Mouse (Mus musculus) thymus, postnatal 25 days (tissue): ENCODE data around the gene Cand2.
A peak's percentile ranks its signal among the peaks of the same experiment; 100 is the strongest.

Experiments used
- DNase-seq: peaks from one replicate; pipeline ENCODE4 v3.0.0; 2022

Gene Cand2

GRCm38 (mm10) chr6:115775838-115776237 lies 1.5 kb downstream of the Cand2 start:
- no peak for DNase-seq

GRCm38 (mm10) chr6:115776363-115776762 lies 2.0 kb downstream of the Cand2 start:
- DNase-seq = no peak

DNA sequence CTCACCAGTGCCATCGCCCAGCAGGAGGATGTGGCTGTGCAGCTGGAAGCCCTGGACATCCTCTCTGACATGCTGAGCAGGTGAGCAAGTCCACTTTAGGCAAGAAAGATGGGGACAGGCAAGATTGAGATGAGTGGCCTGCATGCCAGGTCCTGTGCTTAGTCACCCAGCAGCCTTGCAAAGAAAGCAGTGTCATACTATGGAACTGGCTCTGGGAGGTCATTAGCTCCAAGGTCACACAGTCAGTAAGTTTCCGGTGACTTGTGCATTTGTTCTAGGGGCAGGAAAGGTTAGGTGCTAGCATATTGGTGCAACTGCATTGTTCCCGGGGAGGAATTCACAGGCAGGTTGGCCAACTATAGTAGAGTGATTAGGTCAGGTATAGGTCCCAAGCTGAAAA lies 8.4 kb downstream of the Cand2 start:
- DNase-seq = no peak

GRCm38 (mm10) chr6:115791016-115791415 lies 16.7 kb downstream of the Cand2 start:
- DNase-seq = no peak

DNA sequence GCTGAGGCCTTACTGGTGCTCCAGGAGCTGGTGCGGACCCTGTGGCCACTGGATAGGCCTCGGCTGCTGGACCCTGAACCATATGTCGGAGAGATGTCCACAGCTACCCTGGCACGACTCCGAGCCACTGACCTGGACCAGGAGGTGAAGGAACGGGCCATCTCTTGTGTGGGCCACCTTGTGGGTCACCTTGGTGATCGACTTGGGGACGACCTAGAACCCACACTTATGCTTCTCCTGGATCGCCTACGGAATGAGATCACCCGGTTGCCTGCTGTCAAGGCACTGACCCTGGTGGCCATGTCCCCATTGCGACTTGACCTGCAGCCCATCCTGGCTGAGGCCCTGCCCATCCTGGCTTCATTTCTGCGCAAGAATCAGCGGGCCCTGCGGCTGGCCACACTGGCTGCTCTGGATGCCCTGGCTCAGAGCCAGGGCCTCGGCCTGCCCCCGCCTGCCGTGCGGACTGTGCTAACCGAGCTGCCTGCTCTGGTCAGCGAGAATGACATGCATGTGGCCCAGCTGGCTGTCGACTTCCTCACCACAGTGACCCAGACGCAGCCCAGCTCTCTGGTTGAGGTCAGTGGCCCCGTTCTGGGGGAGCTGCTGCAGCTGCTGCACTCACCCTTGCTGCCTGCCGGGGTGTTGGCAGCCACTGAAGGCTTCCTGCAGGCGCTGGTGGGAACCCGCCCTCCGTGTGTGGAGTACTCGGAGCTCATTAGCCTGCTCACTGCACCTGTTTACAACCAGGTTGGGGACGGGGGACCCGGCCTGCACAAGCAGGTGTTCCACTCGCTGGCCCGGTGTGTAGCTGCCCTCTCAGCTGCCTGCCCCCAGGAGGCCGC lies 17.7 kb downstream of the Cand2 start:
- peak; percentile 32 for DNase-seq

DNA sequence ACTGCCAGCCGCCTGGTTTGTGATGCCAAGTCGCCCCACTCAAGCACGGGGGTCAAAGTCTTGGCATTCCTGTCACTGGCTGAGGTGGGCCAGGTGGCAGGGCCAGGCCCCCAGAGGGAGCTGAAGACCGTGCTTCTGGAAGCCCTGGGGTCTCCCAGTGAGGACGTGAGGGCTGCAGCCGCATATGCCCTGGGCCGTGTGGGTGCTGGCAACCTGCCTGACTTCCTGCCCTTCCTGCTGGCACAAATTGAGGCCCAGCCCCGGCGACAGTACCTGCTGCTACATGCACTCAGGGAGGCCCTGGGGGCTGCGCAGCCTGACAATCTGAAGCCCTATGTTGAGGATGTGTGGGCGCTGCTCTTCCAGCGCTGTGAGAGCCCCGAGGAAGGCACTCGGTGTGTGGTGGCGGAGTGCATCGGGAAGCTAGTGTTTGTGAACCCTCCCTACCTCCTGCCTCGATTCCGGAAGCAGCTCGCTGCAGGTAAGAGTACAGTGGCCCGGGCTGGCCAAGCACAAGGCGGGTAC lies 18.4 kb downstream of the Cand2 start:
- peak; percentile 44 for DNase-seq

DNA sequence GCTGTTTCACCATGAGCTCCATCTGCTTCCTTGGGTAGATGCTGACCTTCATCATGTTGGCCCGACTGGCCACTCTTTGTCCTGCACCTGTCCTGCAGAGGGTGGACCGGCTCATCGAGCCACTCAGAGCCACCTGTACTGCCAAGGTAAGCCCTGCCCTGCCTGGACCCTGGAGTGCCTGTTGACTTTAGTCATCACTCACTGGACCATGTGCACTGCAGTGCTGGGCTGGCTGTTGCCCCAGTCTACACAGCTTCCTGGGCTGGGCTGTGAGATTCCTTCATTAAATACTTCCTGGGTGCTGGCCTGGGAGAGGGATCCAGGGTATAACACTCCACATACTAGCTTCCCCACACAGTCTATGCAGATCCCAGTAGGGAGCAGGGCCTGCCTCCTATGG lies 27.5 kb downstream of the Cand2 start:
- no peak for DNase-seq

GRCm38 (mm10) chr6:115803541-115804382 lies 29.4 kb downstream of the Cand2 start:
- DNase-seq = peak; percentile 54

GRCm38 (mm10) chr6:115804432-115805192 lies 30.3 kb downstream of the Cand2 start:
- no peak for DNase-seq

GRCm38 (mm10) chr6:115807464-115808195 lies 33.3 kb downstream of the Cand2 start:
- DNase-seq = no peak

GRCm38 (mm10) chr6:115808196-115808487 lies 33.8 kb downstream of the Cand2 start:
- DNase-seq = no peak

GRCm38 (mm10) chr6:115808488-115809231 lies 34.3 kb downstream of the Cand2 start, which contains the start of gene Rpl32:
Gene Rpl32, minus strand, starts transcription at chr6:115808747.
- DNase-seq = peak; percentile 86

- no peak for DNase-seq
Observed at GRCm38 (mm10) chr6:115811606-115812005, 37.3 kb downstream of the Cand2 start.

DNA sequence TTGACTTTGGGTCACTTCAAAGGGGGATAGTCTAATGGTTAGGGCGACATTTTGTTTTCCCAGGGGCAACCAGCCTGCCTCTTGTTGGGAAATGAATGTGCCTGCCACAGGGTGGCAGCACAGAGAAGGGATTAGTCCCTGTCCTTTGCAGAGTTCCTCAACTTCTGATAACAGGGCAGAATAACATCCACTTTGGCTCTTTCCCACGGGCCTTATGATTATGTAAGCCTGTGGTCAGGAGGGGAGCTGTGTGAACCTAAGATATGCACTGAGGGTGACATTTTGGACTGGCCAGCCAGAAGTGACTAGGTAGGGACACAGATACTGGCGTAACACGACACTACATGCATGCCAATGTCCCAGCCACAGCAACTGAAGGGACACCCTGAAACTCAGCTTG lies 39.8 kb downstream of the Cand2 start:
- peak; percentile 56 for DNase-seq

GRCm38 (mm10) chr6:115815041-115815440 lies 40.7 kb downstream of the Cand2 start:
- no peak for DNase-seq

GRCm38 (mm10) chr6:115818129-115818528 lies 43.8 kb downstream of the Cand2 start:
- no peak for DNase-seq

DNA sequence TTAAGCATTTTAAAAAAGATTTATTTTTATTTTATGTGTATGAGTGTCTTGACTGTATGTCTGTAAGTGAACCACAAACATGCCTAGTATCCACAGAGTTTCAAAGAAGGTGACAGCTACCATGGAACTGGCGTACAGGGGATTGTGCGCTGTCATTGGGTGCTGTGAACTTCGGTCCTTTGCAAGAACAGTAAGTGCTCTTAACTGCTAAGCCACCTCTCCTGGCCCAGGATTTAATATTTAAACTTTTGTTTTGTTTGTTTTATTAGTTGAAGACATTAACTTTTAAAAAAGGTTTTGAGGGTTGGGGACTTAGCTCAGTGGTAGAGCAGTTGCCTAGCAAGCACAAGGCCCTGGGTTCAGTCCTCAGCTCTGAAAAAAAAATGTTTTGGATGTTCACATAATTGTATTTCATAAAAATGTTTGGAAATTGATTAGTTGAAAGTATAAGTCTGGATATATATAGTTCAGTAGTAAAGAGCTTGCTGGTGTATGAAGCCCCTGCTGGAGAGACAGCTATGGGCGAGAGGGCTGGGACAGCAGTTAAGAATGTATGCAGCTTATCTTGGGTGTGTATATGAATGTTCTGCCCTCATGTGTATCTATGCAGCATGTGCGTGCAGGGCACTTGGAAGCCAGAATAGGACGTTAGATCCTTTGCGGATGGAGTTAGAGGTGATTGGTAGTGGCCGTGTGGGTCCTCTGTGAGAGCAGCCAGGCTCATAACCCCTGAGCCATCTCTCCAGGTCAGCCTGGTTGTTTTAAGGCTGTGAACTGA lies 47.1 kb downstream of the Cand2 start:
- no peak for DNase-seq

GRCm38 (mm10) chr6:115823850-115824464 lies 49.6 kb downstream of the Cand2 start:
- peak; percentile 84 for DNase-seq

DNA sequence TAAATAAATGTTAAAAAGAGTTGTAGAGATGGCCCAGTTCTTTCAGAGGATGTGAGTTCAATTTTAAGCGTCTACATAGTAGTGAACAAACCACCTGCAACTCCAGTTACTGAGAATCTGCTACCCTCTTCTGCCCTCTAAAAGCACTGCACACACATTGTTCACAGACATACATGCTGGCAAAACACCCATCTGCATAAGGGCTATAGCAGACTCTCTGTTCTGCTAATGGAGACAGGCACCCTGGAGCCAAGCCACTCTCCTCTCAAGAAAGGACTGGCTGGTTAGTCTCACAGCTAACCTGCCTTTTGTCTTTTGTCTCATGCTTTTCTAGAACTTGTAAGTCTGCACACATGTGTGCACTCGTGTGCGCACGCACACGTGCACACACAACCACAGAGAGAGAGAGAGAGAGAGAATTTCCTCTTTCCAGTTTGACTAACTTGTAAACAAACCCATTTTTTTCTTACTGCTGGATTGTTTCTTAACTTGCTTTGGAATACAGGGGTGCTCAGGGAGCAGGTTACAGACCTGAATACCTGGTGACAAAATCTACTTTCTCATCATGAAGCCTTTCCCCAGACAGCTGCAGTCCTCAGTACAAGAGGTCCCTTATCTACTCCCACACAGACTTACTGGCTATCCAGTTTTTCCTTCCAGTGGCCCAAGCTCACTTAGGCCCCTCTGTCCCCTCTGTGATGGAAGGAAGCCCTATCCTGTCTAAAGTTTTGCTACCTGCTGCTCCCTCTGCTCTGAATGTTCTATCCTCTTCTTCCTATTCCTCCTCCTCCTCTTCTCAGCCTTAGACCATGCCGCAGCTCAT lies 56.7 kb downstream of the Cand2 start:
- DNase-seq = no peak
